Mouse (Mus musculus) cortical plate, adult 2 months (tissue): Measurements from ENCODE around the gene Birc5. TPM values are rescaled to one million over a fixed set of nuclear protein-coding genes. Genes with fewer than 3 reads are reported as not detected.

Experiments used
- H3K27ac ChIP-seq: fragments of 200-500 bp; 2 replicates; pipeline ENCODE4 v1.5.1; 2012; ENCODE audit warnings: low read length, control low read depth, inconsistent platforms; ENCODE audit not compliant: insufficient read depth
- H3K4me1 ChIP-seq: fragments of 200-500 bp; 2 replicates; pipeline ENCODE4 v1.6.1; 2011; ENCODE audit warnings: low read length; ENCODE audit not compliant: control insufficient read depth, insufficient read depth
- H3K4me3 ChIP-seq: fragments of 200-500 bp; 2 replicates; pipeline ENCODE4 v1.5.1; 2011; ENCODE audit warnings: mild to moderate bottlenecking, low read length, control low read depth; ENCODE audit not compliant: insufficient read depth
- CTCF ChIP-seq: fragments of 200-500 bp; IDR thresholded peaks from 2 replicates; pipeline ENCODE4 v1.5.1; 2011; ENCODE audit warnings: mild to moderate bottlenecking, control low read depth, low read length; ENCODE audit not compliant: insufficient read depth; ENCODE audit errors: extremely low read depth
- POLR2A ChIP-seq: fragments of 200-500 bp; IDR thresholded peaks from 2 replicates; pipeline ENCODE4 v1.6.1; 2011; ENCODE audit warnings: mild to moderate bottlenecking, low read length, control low read depth; ENCODE audit not compliant: insufficient read depth; ENCODE audit errors: extremely low read depth
- polyA plus RNA-seq: library from polyadenylated mRNA; depleted of rRNA; stranded (reverse); fragments of >200 nt; gene quantifications from 2 replicates; pipeline ENCODE4 v1.2.3, GENCODE M21; 2012

Gene Birc5
- polyA plus RNA-seq, 1 experiment = 2.2 TPM

DNA sequence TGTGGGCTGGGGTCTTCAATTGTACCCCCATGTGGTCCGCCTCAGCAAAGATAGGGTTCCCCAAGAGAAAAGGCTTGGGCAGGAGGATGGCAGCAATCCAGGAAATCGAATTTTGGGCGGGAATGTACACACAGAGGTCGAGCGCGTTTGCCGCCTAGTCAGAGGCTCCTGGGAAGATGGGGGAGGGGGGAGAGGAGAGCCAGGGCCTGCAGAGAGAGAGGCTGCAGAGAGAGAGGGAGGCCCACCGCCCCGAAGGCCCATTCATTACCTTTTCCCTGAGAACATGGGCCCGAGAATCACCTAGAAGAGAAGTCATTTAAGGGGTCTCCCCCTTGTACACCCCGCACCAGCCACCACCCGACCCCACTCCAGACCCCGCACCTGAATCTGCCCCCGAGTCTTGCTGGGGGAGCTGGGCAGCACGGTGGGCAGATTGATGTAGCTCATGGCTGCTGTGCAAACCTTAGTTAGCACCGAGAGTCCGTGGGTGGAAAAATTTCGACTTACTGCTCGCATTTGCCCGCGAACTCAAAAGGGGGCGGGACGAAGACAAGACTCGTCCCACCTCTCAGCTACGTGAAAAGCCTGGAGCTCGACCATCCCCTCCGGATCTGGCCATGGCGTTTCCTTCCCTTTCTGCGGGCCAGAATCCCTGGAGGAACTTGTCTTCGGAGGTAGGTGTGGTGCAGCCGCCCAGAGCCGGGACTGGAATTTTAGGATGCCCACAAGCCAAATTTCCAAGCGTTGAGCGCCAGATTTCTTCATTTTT, 23.5 kb upstream of the Birc5 start, which contains the start of the genes Afmid and Tk1:
Afmid (plus strand) TSS at position 592 of the 769 bp plus-strand sequence.
Tk1 (minus strand) TSS at position 760 of the 769 bp plus-strand sequence.
- Histone ChIP-seq H3K27ac (no peak within 1 kb of the TSS), H3K4me1 (no peaks in the 10 kb centered on the region), H3K4me3 (no peak within 1 kb of the TSS)
- TF ChIP-seq CTCF = no peak
- TF ChIP-seq POLR2A = no peak

GRCm38 (mm10) chr11:117826164-117826563, 22.9 kb upstream of the Birc5 start:
- Histone ChIP-seq H3K4me1 (no peaks in the 10 kb centered on the region), H3K4me3 (no peak overlapping the region), H3K27ac (no peak overlapping the region)
- no peak for TF ChIP-seq CTCF

- H3K4me1 ChIP-seq = no peaks in the 10 kb centered on the region
- H3K4me3 ChIP-seq = no peak overlapping the region
- no peak for TF ChIP-seq CTCF
- TF ChIP-seq POLR2A = no peak
- no peak overlapping the region for H3K27ac ChIP-seq
Measured at GRCm38 (mm10) chr11:117826916-117827315, 22.1 kb upstream of the Birc5 start.

DNA sequence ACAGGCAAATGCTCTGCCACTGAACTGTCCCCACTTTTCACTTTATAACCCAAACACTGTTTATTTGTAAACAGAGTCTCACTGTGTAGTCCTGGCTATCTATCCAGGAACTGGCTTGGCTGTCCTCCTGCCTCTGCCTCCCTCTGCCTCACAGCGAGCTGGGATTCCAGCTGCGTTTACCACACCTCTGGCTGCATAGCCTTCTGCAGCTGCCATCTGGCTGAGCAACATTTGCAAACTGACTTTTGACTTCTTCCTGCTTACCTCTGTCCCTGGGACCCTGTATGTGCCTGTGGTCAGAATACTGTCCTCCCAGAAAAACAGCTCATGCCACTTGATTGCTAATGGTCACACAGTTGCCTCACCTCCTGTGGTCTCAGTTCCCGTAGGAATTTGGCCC, 21.7 kb upstream of the Birc5 start:
- H3K27ac ChIP-seq = no peak overlapping the region
- TF ChIP-seq POLR2A (no peak), CTCF (no peak)
- H3K4me3 ChIP-seq = no peak overlapping the region
- H3K4me1 ChIP-seq = no peaks in the 10 kb centered on the region

GRCm38 (mm10) chr11:117828149-117828887, 20.7 kb upstream of the Birc5 start:
- H3K4me3 ChIP-seq = no peak overlapping the region
- H3K4me1 ChIP-seq = no peaks in the 10 kb centered on the region
- TF ChIP-seq POLR2A (no peak), CTCF (no peak)
- H3K27ac ChIP-seq = no peak overlapping the region

DNA sequence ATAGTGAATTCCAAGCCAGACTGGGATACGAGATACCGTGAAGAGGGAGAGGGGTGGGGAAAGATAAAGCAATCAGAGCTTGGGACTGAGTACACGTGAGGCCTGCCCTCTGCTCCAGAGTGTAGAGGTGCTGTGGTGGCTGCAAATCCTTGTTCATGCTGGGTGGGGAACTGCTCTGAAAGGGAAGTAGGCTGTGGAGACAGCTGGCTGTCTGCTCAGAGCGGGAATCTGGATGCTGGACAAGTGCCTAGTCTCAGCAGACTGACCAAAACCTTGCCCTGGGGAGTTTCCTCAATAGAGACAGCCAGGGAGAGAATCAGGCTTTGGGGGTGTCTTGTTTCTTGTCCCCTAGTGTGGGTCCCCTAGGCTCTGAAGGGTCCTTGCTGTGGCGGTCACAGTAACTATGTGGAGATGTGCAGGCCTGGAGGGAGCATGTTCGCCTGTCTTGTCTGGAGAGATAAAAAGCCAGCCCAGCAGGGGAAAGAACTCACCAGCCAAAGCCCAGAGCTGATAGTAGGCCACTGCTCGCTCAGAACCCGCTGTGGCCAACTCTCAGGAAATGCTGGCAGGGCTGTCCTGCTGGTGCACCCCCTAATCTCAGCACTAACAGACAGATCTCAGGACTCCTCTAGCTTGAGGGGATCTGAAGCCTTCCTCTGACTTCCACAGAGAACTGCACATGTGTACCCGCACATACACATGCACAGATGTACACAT, 20.0 kb upstream of the Birc5 start:
- no peak overlapping the region for H3K27ac ChIP-seq
- no peaks in the 10 kb centered on the region for H3K4me1 ChIP-seq
- TF ChIP-seq POLR2A (no peak), CTCF (no peak)
- no peak overlapping the region for H3K4me3 ChIP-seq

GRCm38 (mm10) chr11:117829671-117830215, 19.3 kb upstream of the Birc5 start:
- TF ChIP-seq POLR2A = no peak
- no peak for TF ChIP-seq CTCF
- H3K27ac ChIP-seq = no peak overlapping the region
- no peak overlapping the region for H3K4me3 ChIP-seq
- no peaks in the 10 kb centered on the region for H3K4me1 ChIP-seq

DNA sequence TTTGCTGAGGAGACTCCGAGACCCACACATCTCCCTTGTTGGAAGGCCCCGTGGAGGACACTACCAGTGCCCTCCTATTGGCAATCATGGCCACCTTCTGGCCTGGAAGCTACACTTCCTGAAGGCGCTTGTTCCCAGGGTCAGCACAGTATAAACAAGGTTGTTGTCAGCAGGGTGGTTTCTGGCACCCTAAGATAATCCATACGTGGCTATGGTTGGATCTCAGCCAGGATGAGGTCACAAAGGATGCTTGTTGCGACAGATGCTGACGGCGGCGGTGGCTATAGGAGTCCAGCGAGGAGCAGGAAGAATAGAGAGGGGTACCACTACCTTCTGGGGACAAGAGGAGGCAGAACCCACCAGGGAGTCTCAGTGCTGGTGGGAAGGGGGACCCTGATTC, 18.6 kb upstream of the Birc5 start:
- no peak for TF ChIP-seq CTCF
- TF ChIP-seq POLR2A = no peak
- Histone ChIP-seq H3K4me1 (no peaks in the 10 kb centered on the region), H3K27ac (no peak overlapping the region), H3K4me3 (no peak overlapping the region)
